Mouse (Mus musculus): ENCODE data around the gene Xrcc5.

Gene Xrcc5

GRCm38 (mm10) chr1:72316409-72316808 lies 9.2 kb downstream of the Xrcc5 start:
- DNase-seq: no peak

- no peak for DNase-seq
These were observed 9.7 kb downstream of the Xrcc5 start for GRCm38 (mm10) chr1:72316901-72317300.

- no peak for DNase-seq
These were observed 13.5 kb downstream of the Xrcc5 start for GRCm38 (mm10) chr1:72320759-72321158.

- DNase-seq: no peak
These were observed 16.0 kb downstream of the Xrcc5 start for GRCm38 (mm10) chr1:72323248-72323647.

GRCm38 (mm10) chr1:72326162-72326821 lies 19.1 kb downstream of the Xrcc5 start:
- no peak for DNase-seq

GRCm38 (mm10) chr1:72334807-72335206 lies 27.6 kb downstream of the Xrcc5 start:
- DNase-seq: no peak

GRCm38 (mm10) chr1:72336780-72337179 lies 29.6 kb downstream of the Xrcc5 start:
- no peak for DNase-seq

GRCm38 (mm10) chr1:72338341-72338740 lies 31.1 kb downstream of the Xrcc5 start:
- no peak for DNase-seq

GRCm38 (mm10) chr1:72347873-72348272 lies 40.7 kb downstream of the Xrcc5 start:
- DNase-seq: no peak

- no peak for DNase-seq
These were observed 47.6 kb downstream of the Xrcc5 start for GRCm38 (mm10) chr1:72354856-72355255.

- no peak for DNase-seq
These were observed 51.0 kb downstream of the Xrcc5 start for GRCm38 (mm10) chr1:72358216-72358615.

GRCm38 (mm10) chr1:72359462-72359861 lies 52.2 kb downstream of the Xrcc5 start:
- DNase-seq: no peak

GRCm38 (mm10) chr1:72360809-72361208 lies 53.6 kb downstream of the Xrcc5 start:
- DNase-seq: no peak

- DNase-seq: no peak
These were observed 57.4 kb downstream of the Xrcc5 start for GRCm38 (mm10) chr1:72364661-72365060.

GRCm38 (mm10) chr1:72372512-72372911 lies 65.3 kb downstream of the Xrcc5 start:
- DNase-seq: no peak

GRCm38 (mm10) chr1:72372913-72373312 lies 65.7 kb downstream of the Xrcc5 start:
- no peak for DNase-seq

- no peak for DNase-seq
These were observed 66.4 kb downstream of the Xrcc5 start for GRCm38 (mm10) chr1:72373648-72374047.

GRCm38 (mm10) chr1:72374049-72374448 lies 66.8 kb downstream of the Xrcc5 start:
- no peak for DNase-seq

GRCm38 (mm10) chr1:72378151-72378550 lies 70.9 kb downstream of the Xrcc5 start:
- no peak for DNase-seq

GRCm38 (mm10) chr1:72379752-72380353 lies 72.6 kb downstream of the Xrcc5 start:
- no peak for DNase-seq

GRCm38 (mm10) chr1:72380544-72380943 lies 73.3 kb downstream of the Xrcc5 start:
- no peak for DNase-seq

GRCm38 (mm10) chr1:72383056-72383455 lies 75.8 kb downstream of the Xrcc5 start:
- DNase-seq: no peak

GRCm38 (mm10) chr1:72383651-72384050 lies 76.4 kb downstream of the Xrcc5 start:
- DNase-seq: no peak

- no peak for DNase-seq
These were observed 83.2 kb downstream of the Xrcc5 start for GRCm38 (mm10) chr1:72390420-72390819.
